Mouse (Mus musculus) spleen, postnatal 4 days (tissue): ENCODE data around the gene 4931406P16Rik.

Source experiments
- DNase-seq, 2 experiments: peaks; one replicate each; pipeline ENCODE4 v3.0.0; 2022; ENCODE audit warnings: low spot score in 2 of 2

The 4931406P16Rik gene

GRCm38 (mm10) chr7:34309186-34309764 is 4.1 kb downstream of the 4931406P16Rik start:
- DNase-seq = no peak

- no peak for DNase-seq
Observed at GRCm38 (mm10) chr7:34308586-34308985, 4.8 kb downstream of the 4931406P16Rik start.

GRCm38 (mm10) chr7:34305454-34305853 is 7.9 kb downstream of the 4931406P16Rik start:
- DNase-seq = no peak

- no peak for DNase-seq
Observed at GRCm38 (mm10) chr7:34302651-34303050, 10.7 kb downstream of the 4931406P16Rik start.

- no peak for DNase-seq
Observed at GRCm38 (mm10) chr7:34301952-34302351, 11.4 kb downstream of the 4931406P16Rik start.

- no peak for DNase-seq
Observed at GRCm38 (mm10) chr7:34298818-34299217, 14.5 kb downstream of the 4931406P16Rik start.

GRCm38 (mm10) chr7:34296124-34296523 is 17.2 kb downstream of the 4931406P16Rik start:
- no peak for DNase-seq

- no peak for DNase-seq
Observed at GRCm38 (mm10) chr7:34292633-34293032, 20.7 kb downstream of the 4931406P16Rik start.

GRCm38 (mm10) chr7:34291265-34291664 is 22.1 kb downstream of the 4931406P16Rik start:
- no peak for DNase-seq

- no peak for DNase-seq
Observed at GRCm38 (mm10) chr7:34290450-34291151, 22.8 kb downstream of the 4931406P16Rik start.

GRCm38 (mm10) chr7:34277656-34278055 is 35.7 kb downstream of the 4931406P16Rik start:
- no peak for DNase-seq

GRCm38 (mm10) chr7:34276066-34276465 is 37.3 kb downstream of the 4931406P16Rik start:
- no peak for DNase-seq

- DNase-seq = no peak
Observed at GRCm38 (mm10) chr7:34272465-34272864, 40.9 kb downstream of the 4931406P16Rik start.

GRCm38 (mm10) chr7:34268463-34268862 is 44.9 kb downstream of the 4931406P16Rik start:
- DNase-seq = no peak

GRCm38 (mm10) chr7:34266421-34266820 is 46.9 kb downstream of the 4931406P16Rik start:
- no peak for DNase-seq

- DNase-seq = peak; percentile 49 to 71
Observed at GRCm38 (mm10) chr7:34265876-34266346, 47.4 kb downstream of the 4931406P16Rik start.

- no peak for DNase-seq
Observed at GRCm38 (mm10) chr7:34263437-34263836, 49.9 kb downstream of the 4931406P16Rik start.

- no peak for DNase-seq
Observed at GRCm38 (mm10) chr7:34258407-34258806, 54.9 kb downstream of the 4931406P16Rik start.

- DNase-seq = no peak
Observed at GRCm38 (mm10) chr7:34257279-34257678, 56.1 kb downstream of the 4931406P16Rik start.

GRCm38 (mm10) chr7:34255916-34256315 is 57.4 kb downstream of the 4931406P16Rik start:
- DNase-seq = no peak

GRCm38 (mm10) chr7:34255137-34255536 is 58.2 kb downstream of the 4931406P16Rik start:
- no peak for DNase-seq

GRCm38 (mm10) chr7:34252030-34252429 is 61.3 kb downstream of the 4931406P16Rik start:
- no peak for DNase-seq

GRCm38 (mm10) chr7:34250738-34251137 is 62.6 kb downstream of the 4931406P16Rik start, which contains the start of gene Gm6096:
Gene Gm6096, plus strand, starts transcription at chr7:34251038.
- DNase-seq = no peak
